Mouse (Mus musculus) MEL (cell line): ENCODE measurements around the gene Fndc5. TPM values are rescaled to one million over a fixed set of nuclear protein-coding genes. Genes with fewer than 3 reads are reported as not detected.

ENCODE experiments used
- DNase-seq: peaks from one replicate; pipeline ENCODE4 v3.0.0; 2011; ENCODE audit warnings: low read depth, low spot score
- H3K27ac ChIP-seq: 2 replicates; pipeline ENCODE4 v1.5.1; 2012; ENCODE audit warnings: low read depth, mild to moderate bottlenecking, control low read depth, low read length, moderate library complexity; ENCODE audit not compliant: control insufficient read depth
- H3K27me3 ChIP-seq, 2 experiments: fragments of 150-350 bp in 1 of 2; sonication (generic) in 1 of 2; 2 replicates each; pipeline ENCODE4 v1.6.1; 2012; ENCODE audit warnings: low read length in 2 of 2, mild to moderate bottlenecking in 2 of 2, improper control_type of control experiment in 1 of 2, moderate library complexity in 1 of 2; ENCODE audit not compliant: insufficient read depth in 2 of 2, control insufficient read depth in 1 of 2
- H3K36me3 ChIP-seq, 2 experiments: 2 replicates each; pipeline ENCODE4 v1.6.1; 2012 to 2014; ENCODE audit warnings: low read length in 2 of 2, improper control_type of control experiment in 1 of 2, inconsistent platforms in 1 of 2, mild to moderate bottlenecking in 1 of 2; ENCODE audit not compliant: insufficient read depth in 2 of 2, control insufficient read depth in 1 of 2
- H3K4me1 ChIP-seq, 2 experiments: fragments of 150-350 bp in 1 of 2; sonication (generic) in 1 of 2; 2 replicates each; pipeline ENCODE4 v1.6.1; 2012; ENCODE audit warnings: low read length in 2 of 2, improper control_type of control experiment in 1 of 2, mild to moderate bottlenecking in 1 of 2; ENCODE audit not compliant: insufficient read depth in 2 of 2, control insufficient read depth in 1 of 2
- H3K4me3 ChIP-seq, 2 experiments: fragments of 150-350 bp in 1 of 2; sonication (generic) in 1 of 2; 2 replicates each; pipeline ENCODE4 v1.5.1; 2012; ENCODE audit warnings: low read depth in 2 of 2, low read length in 2 of 2, mild to moderate bottlenecking in 2 of 2, moderate library complexity in 2 of 2, control low read depth in 1 of 2, improper control_type of control experiment in 1 of 2; ENCODE audit not compliant: control insufficient read depth in 1 of 2, insufficient read depth in 1 of 2
- H3K79me2 ChIP-seq: 2 replicates; pipeline ENCODE4 v1.6.1; 2012; ENCODE audit warnings: mild to moderate bottlenecking, low read length, moderate library complexity; ENCODE audit not compliant: control insufficient read depth, poor library complexity, insufficient read depth
- H3K9ac ChIP-seq: 2 replicates; pipeline ENCODE4 v1.6.1; 2012; ENCODE audit warnings: low read depth, mild to moderate bottlenecking, control low read depth, low read length, moderate library complexity; ENCODE audit not compliant: control insufficient read depth, poor library complexity, severe bottlenecking
- H3K9me3 ChIP-seq: fragments of 150-350 bp; sonication (generic); replicated peaks from 2 replicates; pipeline ENCODE4 v1.6.1; 2012; ENCODE audit warnings: mild to moderate bottlenecking, low read length, improper control_type of control experiment, moderate library complexity; ENCODE audit not compliant: insufficient read depth
- CTCF ChIP-seq, 3 experiments: IDR thresholded peaks in 2 of 3; conservative IDR thresholded peaks in 1 of 3; 2 replicates each; pipeline ENCODE4 v1.5.1; 2011 to 2012; ENCODE audit warnings: low read length in 3 of 3, low read depth in 2 of 3, mild to moderate bottlenecking in 2 of 3, improper control_type of control experiment in 1 of 3, inconsistent platforms in 1 of 3, mixed read lengths in 1 of 3, moderate library complexity in 1 of 3; ENCODE audit not compliant: control insufficient read depth in 1 of 3, insufficient read depth in 1 of 3, poor library complexity in 1 of 3, severe bottlenecking in 1 of 3
- ETS1 ChIP-seq: IDR thresholded peaks from 2 replicates; pipeline ENCODE4 v1.6.1; 2012; ENCODE audit warnings: low read depth, mild to moderate bottlenecking, inconsistent platforms, low read length, improper control_type of control experiment, moderate library complexity
- GATA1 ChIP-seq: IDR thresholded peaks from 2 replicates; pipeline ENCODE4 v1.6.1; 2011; ENCODE audit warnings: low read depth, low read length, improper control_type of control experiment
- JUND ChIP-seq: IDR thresholded peaks from 2 replicates; pipeline ENCODE4 v1.6.1; 2011; ENCODE audit warnings: low read depth, mild to moderate bottlenecking, improper control_type of control experiment, low read length
- MAFK ChIP-seq: IDR thresholded peaks from 2 replicates; pipeline ENCODE4 v1.6.1; 2011; ENCODE audit warnings: low read depth, mild to moderate bottlenecking, low read length, improper control_type of control experiment, borderline replicate concordance
- MAZ ChIP-seq: IDR thresholded peaks from 2 replicates; pipeline ENCODE4 v1.6.1; 2012; ENCODE audit warnings: low read depth, mild to moderate bottlenecking, inconsistent platforms, low read length, improper control_type of control experiment
- MXI1 ChIP-seq: IDR thresholded peaks from 2 replicates; pipeline ENCODE4 v1.6.1; 2011; ENCODE audit warnings: mild to moderate bottlenecking, low read depth, low read length, improper control_type of control experiment
- MYC ChIP-seq: IDR thresholded peaks from 2 replicates; pipeline ENCODE4 v1.6.1; 2011; ENCODE audit warnings: low read depth, mild to moderate bottlenecking, low read length, improper control_type of control experiment, moderate library complexity
- NELFE ChIP-seq: IDR thresholded peaks from 2 replicates; pipeline ENCODE4 v1.6.1; 2011; ENCODE audit warnings: low read depth, low read length, improper control_type of control experiment
- NRF1 ChIP-seq: IDR thresholded peaks from 2 replicates; pipeline ENCODE4 v1.6.1; 2014; ENCODE audit warnings: low read depth, mild to moderate bottlenecking, inconsistent platforms, low read length, improper control_type of control experiment, moderate library complexity; ENCODE audit not compliant: poor library complexity, insufficient read depth, severe bottlenecking
- POLR2AphosphoS2 ChIP-seq: IDR thresholded peaks from 2 replicates; pipeline ENCODE4 v1.6.1; 2011; ENCODE audit warnings: low read length, improper control_type of control experiment
- RAD21 ChIP-seq: IDR thresholded peaks from 2 replicates; pipeline ENCODE4 v1.6.1; 2011; ENCODE audit warnings: mild to moderate bottlenecking, low read depth, low read length, improper control_type of control experiment
- SMC3 ChIP-seq: IDR thresholded peaks from 2 replicates; pipeline ENCODE4 v1.6.1; 2011; ENCODE audit warnings: low read depth, low read length, improper control_type of control experiment
- TCF12 ChIP-seq: IDR thresholded peaks from 2 replicates; pipeline ENCODE4 v1.6.1; 2014; ENCODE audit warnings: low read depth, mild to moderate bottlenecking, inconsistent platforms, low read length, improper control_type of control experiment, moderate library complexity
- UBTF ChIP-seq: IDR thresholded peaks from 2 replicates; pipeline ENCODE4 v1.6.1; 2012; ENCODE audit warnings: low read depth, mild to moderate bottlenecking, inconsistent platforms, low read length, improper control_type of control experiment, moderate library complexity, borderline replicate concordance; ENCODE audit not compliant: insufficient read depth
- USF1 ChIP-seq: IDR thresholded peaks from 2 replicates; pipeline ENCODE4 v1.6.1; 2014; ENCODE audit warnings: low read depth, mild to moderate bottlenecking, inconsistent platforms, low read length, improper control_type of control experiment, moderate library complexity
- USF2 ChIP-seq, 2 experiments: IDR thresholded peaks; 2 replicates each; pipeline ENCODE4 v1.6.1; 2011 to 2012; ENCODE audit warnings: improper control_type of control experiment in 2 of 2, low read length in 2 of 2, borderline replicate concordance in 1 of 2, inconsistent platforms in 1 of 2, low read depth in 1 of 2, mild to moderate bottlenecking in 1 of 2; ENCODE audit not compliant: insufficient read depth in 1 of 2
- ZC3H11A ChIP-seq: IDR thresholded peaks from 2 replicates; pipeline ENCODE4 v1.6.1; 2012; ENCODE audit warnings: low read depth, mild to moderate bottlenecking, inconsistent platforms, low read length, improper control_type of control experiment
- ZKSCAN1 ChIP-seq: IDR thresholded peaks from 2 replicates; pipeline ENCODE4 v1.6.1; 2012; ENCODE audit warnings: low read depth, mild to moderate bottlenecking, inconsistent platforms, low read length, improper control_type of control experiment, moderate library complexity
- ZNF384 ChIP-seq: IDR thresholded peaks from 2 replicates; pipeline ENCODE4 v1.6.1; 2012; ENCODE audit warnings: low read depth, mild to moderate bottlenecking, inconsistent platforms, low read length, improper control_type of control experiment
- polyA plus RNA-seq, 2 experiments: library from polyadenylated mRNA; stranded (reverse) in 1 of 2; unstranded in 1 of 2; fragments of >175 nt in 1 of 2; fragments of >200 nt in 1 of 2; gene quantifications; 2 replicates each; pipeline versions ENCODE4 v1.2.1 to v1.2.4; 2012; ENCODE audit warnings: low replicate concordance in 2 of 2, low read depth in 1 of 2; ENCODE audit not compliant: insufficient read length in 2 of 2, insufficient read depth in 1 of 2, missing spikeins in 1 of 2
- total RNA-seq: library from RNA; depleted of rRNA; stranded (reverse); fragments of 300-350 nt; gene quantifications from 2 replicates; pipeline ENCODE4 v1.2.3, GENCODE M21; 2012

Fndc5 gene
- total and polyA plus RNA-seq, 3 experiments, result 15.8 to 123 (median 35.9) TPM

- Histone ChIP-seq H3K4me3 (no peak overlapping the region), H3K79me2 (no peaks in the 10 kb centered on the region), H3K4me1 (peaks cover 5 to 16% of the 10 kb centered on the region in 2 experiments; a peak in 3 of 4 replicates), H3K27me3 (no peaks in the 10 kb centered on the region), H3K9me3 (no peaks in the 10 kb centered on the region), H3K36me3 (peaks cover 13 to 14% of the 10 kb centered on the region in 2 experiments), H3K27ac (no peak overlapping the region), H3K9ac (no peak overlapping the region)
- DNase-seq, result no peak
- TF ChIP-seq GATA1, result no peak
- TF ChIP-seq NRF1, result no peak
- no peak for TF ChIP-seq TCF12
- no peak for TF ChIP-seq MAFK
- TF ChIP-seq MAZ, result no peak
- TF ChIP-seq POLR2AphosphoS2, result no peak
- TF ChIP-seq USF2 (IDR thresholded peaks at IDR 0.05; ENCODE audit: borderline replicate concordance in 1 of 2, insufficient read depth in 1 of 2, low read depth in 1 of 2, low read length in 2 of 2), result no peak
- TF ChIP-seq ETS1, result no peak
- no peak for TF ChIP-seq ZNF384
- no peak for TF ChIP-seq UBTF
Measured at GRCm38 (mm10) chr4:129161076-129161475, 24.3 kb downstream of the Fndc5 start.

GRCm38 (mm10) chr4:129161581-129162255 is 24.9 kb downstream of the Fndc5 start:
- Histone ChIP-seq H3K36me3 (peaks cover 11 to 13% of the 10 kb centered on the region in 2 experiments), H3K9ac (no peak overlapping the region)
- no peak for DNase-seq

GRCm38 (mm10) chr4:129172529-129172928 is 35.7 kb downstream of the Fndc5 start:
- no peak for TF ChIP-seq JUND
- TF ChIP-seq MYC, result no peak
- peak; percentile 26 for TF ChIP-seq RAD21
- TF ChIP-seq NELFE, result no peak
- peak; percentile 41 for TF ChIP-seq SMC3
- TF ChIP-seq ZKSCAN1, result no peak
- no peak for TF ChIP-seq MAZ
- TF ChIP-seq MXI1, result no peak
- no peak for TF ChIP-seq ZC3H11A
- TF ChIP-seq POLR2AphosphoS2, result no peak
- TF ChIP-seq CTCF (IDR thresholded peaks at IDR 0.05 in 2 of 3, conservative IDR thresholded peaks at IDR 0.05 in 1 of 3; ENCODE audit: control insufficient read depth in 1 of 3, insufficient read depth in 1 of 3, low read depth in 2 of 3, low read length in 3 of 3, poor library complexity in 1 of 3, severe bottlenecking in 1 of 3), result peak; percentile 28 to 62 (median 54)
- no peak overlapping the region for H3K27ac ChIP-seq
- H3K4me3 ChIP-seq, result no peak overlapping the region
- peaks cover 0 to 11% of the 10 kb centered on the region in 2 experiments; a peak in 2 of 4 replicates for H3K36me3 ChIP-seq
- DNase-seq, result peak; percentile 47
- H3K9me3 ChIP-seq, result no peaks in the 10 kb centered on the region
- H3K79me2 ChIP-seq, result no peaks in the 10 kb centered on the region
- H3K9ac ChIP-seq, result no peak overlapping the region
- H3K27me3 ChIP-seq, result no peaks in the 10 kb centered on the region
- no peaks in the 10 kb centered on the region for H3K4me1 ChIP-seq

More at GRCm38 (mm10) chr4:129161581-129162255, 24.9 kb downstream of the Fndc5 start:
- TF ChIP-seq NRF1 (no peak), USF1 (no peak)
- peaks cover 5 to 14% of the 10 kb centered on the region in 2 experiments; a peak in 3 of 4 replicates for H3K4me1 ChIP-seq
- H3K4me3 ChIP-seq, result no peak overlapping the region
- H3K79me2 ChIP-seq, result no peaks in the 10 kb centered on the region
- no peaks in the 10 kb centered on the region for H3K27me3 ChIP-seq
- H3K9me3 ChIP-seq, result no peaks in the 10 kb centered on the region
- no peak overlapping the region for H3K27ac ChIP-seq
